Mouse (Mus musculus) neural tube, embryonic 14.5 days (tissue): ENCODE data around the gene Pank4. TPM values are rescaled to one million over a fixed set of nuclear protein-coding genes. Genes with fewer than 3 reads are reported as not detected.
A peak's percentile ranks its signal among the peaks of the same experiment; 100 is the strongest.

Source experiments
- ATAC-seq: fragments of 200-750 bp; cut with Nextera tagmentation; 2 replicates; pipeline ENCODE4 v1.8.0; 2017; ENCODE audit warnings: low read depth, mild to moderate bottlenecking, moderate TSS enrichment, moderate library complexity
- H3K27ac ChIP-seq: fragments of 300-500 bp; sonication (generic); 2 replicates; pipeline ENCODE4 v1.5.1; 2014; ENCODE audit warnings: low read depth, mild to moderate bottlenecking, control low read depth, low read length, moderate library complexity, mixed read lengths
- H3K27me3 ChIP-seq: fragments of 300-500 bp; sonication (generic); 2 replicates; pipeline ENCODE4 v1.6.1; 2014; ENCODE audit warnings: low read length; ENCODE audit not compliant: control insufficient read depth, insufficient read depth
- H3K36me3 ChIP-seq: fragments of 300-500 bp; sonication (generic); 2 replicates; pipeline ENCODE4 v1.6.1; 2014; ENCODE audit warnings: low read length, mixed read lengths; ENCODE audit not compliant: control insufficient read depth, insufficient read depth
- H3K4me1 ChIP-seq: fragments of 300-500 bp; sonication (generic); 2 replicates; pipeline ENCODE4 v1.6.1; 2014; ENCODE audit warnings: low read length; ENCODE audit not compliant: control insufficient read depth, insufficient read depth
- H3K4me2 ChIP-seq: fragments of 300-500 bp; sonication (generic); 2 replicates; pipeline ENCODE4 v1.6.1; 2014; ENCODE audit warnings: mild to moderate bottlenecking, low read depth, low read length, control low read depth
- H3K4me3 ChIP-seq: fragments of 300-500 bp; sonication (generic); 2 replicates; pipeline ENCODE4 v1.5.1; 2014; ENCODE audit warnings: low read depth, low read length, control low read depth, mixed read lengths
- H3K9ac ChIP-seq: fragments of 300-500 bp; sonication (generic); replicated peaks from 2 replicates; pipeline ENCODE4 v1.6.1; 2014; ENCODE audit warnings: low read depth, mild to moderate bottlenecking, control low read depth, low read length, mixed read lengths
- H3K9me3 ChIP-seq: fragments of 300-500 bp; sonication (generic); 2 replicates; pipeline ENCODE4 v1.6.1; 2016; ENCODE audit warnings: low read length; ENCODE audit not compliant: control insufficient read depth
- WGBS: fragments of 180-500 bp; shearing (Covaris S2); extraction: QIAGEN DNeasy Blood & Tissue Kit; methylation state at CpG from one replicate; pipeline ENCODE4 v1.1.7; 2014; 5-methylcytosine and 5-hydroxymethylcytosine counted together
- polyA plus RNA-seq: library from polyadenylated mRNA; unstranded; fragments of >200 nt; fragmentation: Nextera tagmentation; extraction: Ambion mirVana; gene quantifications from 2 replicates; pipeline ENCODE4 v1.2.1, GENCODE M21; 2014

Gene Pank4
- polyA plus RNA-seq, 1 experiment from 2014 or later = 36.1 TPM

GRCm38 (mm10) chr4:154961911-154962310, 2.0 kb upstream of the Pank4 start:
- H3K27me3 ChIP-seq = peaks cover 8% of the 10 kb centered on the region; the same call in 1 of the 2 replicates
- 5% methylated on average over 13 of the region's 13 CpGs for WGBS
- no peak for ATAC-seq
- H3K4me2 ChIP-seq = peak overlapping the region; percentile 84
- H3K4me1 ChIP-seq = peaks cover 62% of the 10 kb centered on the region
- H3K9me3 ChIP-seq = no peaks in the 10 kb centered on the region
- peak overlapping the region; percentile 76 for H3K9ac ChIP-seq
- H3K4me3 ChIP-seq = peak overlapping the region; percentile 73
- peak overlapping the region; percentile 78 for H3K27ac ChIP-seq
- no peaks in the 10 kb centered on the region for H3K36me3 ChIP-seq

- peak overlapping the region; percentile 84 for H3K4me2 ChIP-seq
- H3K4me3 ChIP-seq = peak overlapping the region; percentile 73
These were observed 1.2 kb upstream of the Pank4 start for GRCm38 (mm10) chr4:154962683-154963082.

GRCm38 (mm10) chr4:154963190-154963836, 610 bp upstream of the Pank4 start:
- WGBS = 6% methylated on average over 11 of the region's 11 CpGs
- Histone ChIP-seq H3K4me2 (peak overlapping the region; percentile 84), H3K27me3 (peaks cover 8% of the 10 kb centered on the region; the same call in 1 of the 2 replicates), H3K9ac (peak overlapping the region; percentile 76), H3K36me3 (no peaks in the 10 kb centered on the region), H3K4me3 (peak overlapping the region; percentile 73), H3K4me1 (peaks cover 50% of the 10 kb centered on the region), H3K9me3 (no peaks in the 10 kb centered on the region), H3K27ac (peak overlapping the region; percentile 95)
- peak; percentile 0; the same call in 1 of the 2 replicates for ATAC-seq

More at GRCm38 (mm10) chr4:154962683-154963082, 1.2 kb upstream of the Pank4 start:
- H3K27ac ChIP-seq = peak overlapping the region; percentile 78
- H3K4me1 ChIP-seq = peaks cover 56% of the 10 kb centered on the region
- no peaks in the 10 kb centered on the region for H3K9me3 ChIP-seq
- peaks cover 8% of the 10 kb centered on the region; the same call in 1 of the 2 replicates for H3K27me3 ChIP-seq
- no peak for ATAC-seq
- H3K36me3 ChIP-seq = no peaks in the 10 kb centered on the region
- 33% methylated on average over 7 of the region's 7 CpGs for WGBS
- peak overlapping the region; percentile 76; the same call in 1 of the 2 replicates for H3K9ac ChIP-seq

- Histone ChIP-seq H3K27ac (peak overlapping the region; percentile 95), H3K4me1 (peaks cover 42% of the 10 kb centered on the region), H3K4me2 (peak overlapping the region; percentile 84), H3K4me3 (peak overlapping the region; percentile 73), H3K36me3 (peaks cover 8% of the 10 kb centered on the region; the same call in 1 of the 2 replicates), H3K9me3 (no peaks in the 10 kb centered on the region), H3K27me3 (peaks cover 8% of the 10 kb centered on the region; the same call in 1 of the 2 replicates), H3K9ac (peak overlapping the region; percentile 85)
- no peak for ATAC-seq
- WGBS = 0% methylated on average over 21 of the region's 36 CpGs
These were observed 785 bp downstream of the Pank4 start for GRCm38 (mm10) chr4:154964581-154965235.

GRCm38 (mm10) chr4:154965856-154966255, 1.9 kb downstream of the Pank4 start:
- no peak overlapping the region for H3K9ac ChIP-seq
- WGBS = 71% methylated on average over 3 of the region's 3 CpGs
- H3K36me3 ChIP-seq = peaks cover 19% of the 10 kb centered on the region
- no peak overlapping the region for H3K4me3 ChIP-seq
- H3K9me3 ChIP-seq = no peaks in the 10 kb centered on the region
- ATAC-seq = no peak
- H3K4me2 ChIP-seq = peak overlapping the region; percentile 84
- peaks cover 35% of the 10 kb centered on the region for H3K4me1 ChIP-seq
- H3K27me3 ChIP-seq = peaks cover 6% of the 10 kb centered on the region; the same call in 1 of the 2 replicates
- H3K27ac ChIP-seq = no peak overlapping the region

GRCm38 (mm10) chr4:154967173-154967572, 3.2 kb downstream of the Pank4 start:
- peaks cover 31% of the 10 kb centered on the region for H3K36me3 ChIP-seq
- no peaks in the 10 kb centered on the region; the same call in 1 of the 2 replicates for H3K27me3 ChIP-seq
- H3K9me3 ChIP-seq = no peaks in the 10 kb centered on the region
- WGBS = 64% methylated on average over 5 of the region's 5 CpGs
- no peak overlapping the region for H3K4me2 ChIP-seq
- no peak overlapping the region for H3K27ac ChIP-seq
- no peak for ATAC-seq
- no peak overlapping the region for H3K9ac ChIP-seq
- H3K4me3 ChIP-seq = no peak overlapping the region
- H3K4me1 ChIP-seq = peaks cover 23% of the 10 kb centered on the region

GRCm38 (mm10) chr4:154972546-154972945, 8.6 kb downstream of the Pank4 start:
- 96% methylated on average over 12 of the region's 12 CpGs for WGBS
- no peaks in the 10 kb centered on the region for H3K9me3 ChIP-seq
- H3K4me2 ChIP-seq = no peak overlapping the region
- H3K9ac ChIP-seq = no peak overlapping the region
- no peak for ATAC-seq
- H3K36me3 ChIP-seq = peaks cover 79% of the 10 kb centered on the region
- no peak overlapping the region for H3K27ac ChIP-seq
- no peaks in the 10 kb centered on the region for H3K27me3 ChIP-seq
- H3K4me3 ChIP-seq = no peak overlapping the region
- H3K4me1 ChIP-seq = no peaks in the 10 kb centered on the region

GRCm38 (mm10) chr4:154974163-154974611, 10.3 kb downstream of the Pank4 start:
- Histone ChIP-seq H3K9me3 (no peaks in the 10 kb centered on the region), H3K4me3 (no peak overlapping the region), H3K4me2 (no peak overlapping the region), H3K27ac (no peak overlapping the region), H3K9ac (no peak overlapping the region), H3K27me3 (no peaks in the 10 kb centered on the region), H3K4me1 (no peaks in the 10 kb centered on the region), H3K36me3 (peaks cover 93% of the 10 kb centered on the region)
- no peak for ATAC-seq
- 93% methylated on average over 11 of the region's 11 CpGs for WGBS

- no peaks in the 10 kb centered on the region for H3K9me3 ChIP-seq
- no peak for ATAC-seq
- H3K36me3 ChIP-seq = peaks cover 55% of the 10 kb centered on the region
- 0 out of 2 replicates have a peak, but pooled peaks cover 4% of the 10 kb centered on the region for H3K27me3 ChIP-seq
- H3K4me3 ChIP-seq = no peak overlapping the region
- no peak overlapping the region for H3K9ac ChIP-seq
- H3K4me1 ChIP-seq = no peaks in the 10 kb centered on the region
- no peak overlapping the region for H3K27ac ChIP-seq
- WGBS = 93% methylated on average over 4 of the region's 4 CpGs
- H3K4me2 ChIP-seq = no peak overlapping the region
These were observed 16.2 kb downstream of the Pank4 start for GRCm38 (mm10) chr4:154980110-154980509.
